Mouse (Mus musculus) G1E (cell line): Measurements from ENCODE around the gene Gpnmb.

Experiments used
- CTCF ChIP-seq: IDR thresholded peaks from 2 replicates; pipeline ENCODE4 v1.5.1; 2012; ENCODE audit warnings: low read depth, low read length, inconsistent platforms, mixed read lengths
- GATA1 ChIP-seq: IDR thresholded peaks from 2 replicates; pipeline ENCODE4 v1.6.1; 2012; ENCODE audit warnings: borderline replicate concordance, low read length, inconsistent platforms, mixed read lengths
- TAL1 ChIP-seq: conservative IDR thresholded peaks from 2 replicates; pipeline ENCODE4 v1.6.1; 2012; ENCODE audit warnings: low read depth, low read length, inconsistent platforms, mixed read lengths

- TF ChIP-seq GATA1 (no peak), CTCF (no peak), TAL1 (no peak)
Observed at GRCm38 (mm10) chr6:48989971-48990370, 46.4 kb upstream of the Gpnmb start.
